Mouse (Mus musculus): Measurements from ENCODE around the gene Sox6. TPM values are rescaled to one million over a fixed set of nuclear protein-coding genes. Genes with fewer than 3 reads are reported as not detected.

Gene Sox6
- total RNA-seq, 1 experiment, result 1.2 TPM

DNA sequence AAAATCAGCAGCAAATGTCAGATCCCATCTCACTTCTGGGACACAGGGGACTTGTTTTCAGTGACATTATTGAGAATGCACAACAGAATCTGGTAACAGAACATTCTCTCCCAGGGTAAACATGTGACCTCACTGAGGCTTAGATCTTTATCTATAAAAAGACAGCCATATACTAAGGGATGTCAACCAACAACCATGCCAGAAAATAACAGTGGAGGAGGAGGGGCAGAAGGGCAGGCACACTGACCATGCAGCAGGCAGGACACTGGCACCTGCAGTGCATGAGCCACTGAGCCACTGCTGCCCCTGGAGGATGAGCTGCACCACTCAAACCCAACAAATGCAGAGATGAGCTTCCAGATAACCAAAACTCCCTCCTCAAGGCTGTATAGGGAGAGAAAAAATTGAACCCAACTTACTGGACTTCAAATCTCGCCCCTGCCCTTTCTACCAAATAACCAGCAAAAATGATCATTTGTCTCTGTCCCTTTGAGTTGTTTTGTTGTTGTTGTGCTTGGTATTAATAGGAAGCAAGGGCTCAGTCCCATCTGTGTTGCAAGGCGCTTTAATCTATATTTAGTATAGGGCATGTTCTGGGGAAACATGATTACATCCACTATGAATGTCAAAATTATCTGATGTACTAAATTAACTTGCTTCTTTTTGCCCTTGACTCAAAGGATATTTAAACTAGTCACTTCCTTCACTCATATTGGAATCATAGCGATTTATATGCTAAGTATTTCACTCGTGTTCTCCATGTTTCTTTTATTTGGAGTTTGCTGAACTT lies 492.8 kb downstream of the Sox6 start:
- no peak overlapping the region for H3K4me3 ChIP-seq (ENCODE audit: insufficient read depth in 1 of 2, low read depth in 1 of 2, low read length in 2 of 2, poor library complexity in 1 of 2, severe bottlenecking in 1 of 2)
- in situ Hi-C loops (cut with MboI; ENCODE audit: low sequenced_read_pairs in 2 of 2, unreplicated experiment in 2 of 2), result no loop called here
- DNase-seq (ENCODE audit: low read depth, low spot score), result no peak
- H3K27ac ChIP-seq (ENCODE audit: insufficient read depth, low read depth, low read length, poor library complexity, severe bottlenecking), result no peak overlapping the region
- no peaks in the 10 kb centered on the region for H3K36me3 ChIP-seq (ENCODE audit: control insufficient read depth, insufficient read depth, low read length, poor library complexity, severe bottlenecking)
- peaks cover 2 to 7% of the 10 kb centered on the region in 2 experiments; a peak in 2 of 4 replicates for H3K4me1 ChIP-seq (ENCODE audit: control insufficient read depth in 2 of 2, insufficient read depth in 2 of 2, low read length in 2 of 2, poor library complexity in 1 of 2)
- TF ChIP-seq ZC3H11A (IDR thresholded peaks at IDR 0.05; ENCODE audit: borderline replicate concordance, low read depth, low read length), result no peak
- no peak for TF ChIP-seq ZNF384 (IDR thresholded peaks at IDR 0.05; ENCODE audit: low read depth, low read length)
- TF ChIP-seq CHD2 (IDR thresholded peaks at IDR 0.05; ENCODE audit: low read depth, low read length), result no peak
- TF ChIP-seq MAFK (IDR thresholded peaks at IDR 0.05; ENCODE audit: insufficient read depth, low read depth, low read length), result no peak
- no peak for TF ChIP-seq HCFC1 (IDR thresholded peaks at IDR 0.05; ENCODE audit: borderline replicate concordance, insufficient read depth, low read length)
- no peaks in the 10 kb centered on the region for H3K9me3 ChIP-seq (ENCODE audit: control insufficient read depth, insufficient read depth, low read depth, low read length)
- H3K9ac ChIP-seq (ENCODE audit: insufficient read depth, low read depth, low read length, poor library complexity, severe bottlenecking), result no peak overlapping the region

DNA sequence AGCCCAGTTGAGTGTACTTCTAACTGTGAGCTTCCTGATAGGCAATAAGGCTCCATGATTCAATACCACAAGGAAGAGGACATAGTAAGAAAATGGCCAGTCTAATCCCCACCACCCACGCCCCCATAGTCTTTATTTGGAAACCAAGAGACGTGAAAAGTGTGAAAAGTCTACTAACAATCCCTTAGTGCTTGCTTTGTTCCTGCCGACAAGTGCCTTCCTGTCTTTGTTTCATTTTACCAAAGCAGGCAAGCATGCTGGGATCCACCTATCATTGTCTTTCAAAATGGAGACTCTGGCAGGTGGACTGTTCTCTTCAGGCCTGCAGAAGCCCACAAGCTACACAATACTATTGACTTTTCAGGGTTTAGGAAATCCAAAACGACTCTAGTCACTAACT lies 495.0 kb downstream of the Sox6 start:
- TF ChIP-seq CHD2 (IDR thresholded peaks at IDR 0.05; ENCODE audit: low read depth, low read length) (no peak), ZNF384 (IDR thresholded peaks at IDR 0.05; ENCODE audit: low read depth, low read length) (no peak), HCFC1 (IDR thresholded peaks at IDR 0.05; ENCODE audit: borderline replicate concordance, insufficient read depth, low read length) (no peak), ZC3H11A (IDR thresholded peaks at IDR 0.05; ENCODE audit: borderline replicate concordance, low read depth, low read length) (no peak), MAFK (IDR thresholded peaks at IDR 0.05; ENCODE audit: insufficient read depth, low read depth, low read length) (no peak)
- in situ Hi-C loops (cut with MboI; ENCODE audit: low sequenced_read_pairs in 2 of 2, unreplicated experiment in 2 of 2), result no loop called here

DNA sequence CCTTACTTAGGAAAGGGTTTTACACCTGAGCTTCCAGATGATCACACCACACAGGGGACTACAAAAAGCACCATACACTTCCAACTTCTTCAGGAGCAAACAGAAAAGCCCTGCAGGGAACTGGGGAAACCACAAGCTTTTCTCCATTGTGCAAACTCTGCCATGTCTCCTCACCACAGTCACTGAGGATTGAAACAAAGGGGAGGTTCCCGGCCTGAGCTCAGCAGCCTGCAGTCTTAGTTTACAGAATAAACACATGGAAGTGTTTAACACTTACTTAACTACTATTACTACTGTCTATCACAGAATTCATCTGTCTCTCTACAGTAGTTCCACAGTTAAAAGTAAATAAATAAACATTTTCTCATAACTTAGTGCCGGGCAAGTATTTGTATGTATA lies 498.3 kb downstream of the Sox6 start:
- no peak overlapping the region for H3K4me3 ChIP-seq (ENCODE audit: insufficient read depth in 1 of 2, low read depth in 1 of 2, low read length in 2 of 2, poor library complexity in 1 of 2, severe bottlenecking in 1 of 2)
- H3K36me3 ChIP-seq (ENCODE audit: control insufficient read depth, insufficient read depth, low read length, poor library complexity, severe bottlenecking), result no peaks in the 10 kb centered on the region
- peaks cover 2 to 7% of the 10 kb centered on the region in 2 experiments; a peak in 2 of 4 replicates for H3K4me1 ChIP-seq (ENCODE audit: control insufficient read depth in 2 of 2, insufficient read depth in 2 of 2, low read length in 2 of 2, poor library complexity in 1 of 2)
- no peak for DNase-seq (ENCODE audit: low read depth, low spot score)
- H3K9me3 ChIP-seq (ENCODE audit: control insufficient read depth, insufficient read depth, low read depth, low read length), result no peaks in the 10 kb centered on the region
- no peak overlapping the region for H3K9ac ChIP-seq (ENCODE audit: insufficient read depth, low read depth, low read length, poor library complexity, severe bottlenecking)
- in situ Hi-C loops (cut with MboI; ENCODE audit: low sequenced_read_pairs in 2 of 2, unreplicated experiment in 2 of 2), result no loop called here
- no peak overlapping the region for H3K27ac ChIP-seq (ENCODE audit: insufficient read depth, low read depth, low read length, poor library complexity, severe bottlenecking)
- TF ChIP-seq HCFC1 (IDR thresholded peaks at IDR 0.05; ENCODE audit: borderline replicate concordance, insufficient read depth, low read length), result no peak
- no peak for TF ChIP-seq ZNF384 (IDR thresholded peaks at IDR 0.05; ENCODE audit: low read depth, low read length)
- TF ChIP-seq ZC3H11A (IDR thresholded peaks at IDR 0.05; ENCODE audit: borderline replicate concordance, low read depth, low read length), result no peak
- no peak for TF ChIP-seq CHD2 (IDR thresholded peaks at IDR 0.05; ENCODE audit: low read depth, low read length)
- TF ChIP-seq MAFK (IDR thresholded peaks at IDR 0.05; ENCODE audit: insufficient read depth, low read depth, low read length), result no peak

More for the DNA sequence above, 495.0 kb downstream of the Sox6 start:
- Histone ChIP-seq H3K9me3 (ENCODE audit: control insufficient read depth, insufficient read depth, low read depth, low read length) (no peaks in the 10 kb centered on the region), H3K9ac (ENCODE audit: insufficient read depth, low read depth, low read length, poor library complexity, severe bottlenecking) (no peak overlapping the region), H3K36me3 (ENCODE audit: control insufficient read depth, insufficient read depth, low read length, poor library complexity, severe bottlenecking) (no peaks in the 10 kb centered on the region), H3K27ac (ENCODE audit: insufficient read depth, low read depth, low read length, poor library complexity, severe bottlenecking) (no peak overlapping the region), H3K4me3 (ENCODE audit: insufficient read depth in 1 of 2, low read depth in 1 of 2, low read length in 2 of 2, poor library complexity in 1 of 2, severe bottlenecking in 1 of 2) (no peak overlapping the region), H3K4me1 (ENCODE audit: control insufficient read depth in 2 of 2, insufficient read depth in 2 of 2, low read length in 2 of 2, poor library complexity in 1 of 2) (peaks cover 2 to 7% of the 10 kb centered on the region in 2 experiments; a peak in 2 of 4 replicates)
- DNase-seq (ENCODE audit: low read depth, low spot score), result peak; percentile 30

DNA sequence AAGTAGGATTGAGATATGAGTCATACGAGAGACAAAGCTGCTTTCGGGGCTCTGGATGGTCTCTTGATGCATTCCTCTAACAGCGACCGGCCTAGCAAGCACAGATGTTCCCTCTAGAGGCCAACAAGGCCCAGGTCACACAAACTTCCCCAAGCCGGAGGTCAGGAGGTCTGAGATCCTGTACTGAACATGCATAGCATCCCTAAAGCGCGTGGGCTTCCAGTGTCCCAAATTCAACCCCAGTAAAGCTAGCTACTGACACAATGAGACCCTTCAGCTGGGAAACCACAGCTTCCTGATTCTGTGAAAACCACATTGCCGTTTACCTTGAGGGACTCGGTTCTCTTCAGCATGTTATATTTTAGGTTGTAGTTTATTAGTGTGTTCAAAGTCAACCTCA lies 499.6 kb downstream of the Sox6 start:
- in situ Hi-C loops (cut with MboI; ENCODE audit: low sequenced_read_pairs in 2 of 2, unreplicated experiment in 2 of 2), result no loop called here
- no peak for DNase-seq (ENCODE audit: low read depth, low spot score)
- no peak overlapping the region for H3K27ac ChIP-seq (ENCODE audit: insufficient read depth, low read depth, low read length, poor library complexity, severe bottlenecking)
- no peak for TF ChIP-seq MAFK (IDR thresholded peaks at IDR 0.05; ENCODE audit: insufficient read depth, low read depth, low read length)
- TF ChIP-seq CHD2 (IDR thresholded peaks at IDR 0.05; ENCODE audit: low read depth, low read length), result no peak
- TF ChIP-seq ZNF384 (IDR thresholded peaks at IDR 0.05; ENCODE audit: low read depth, low read length), result no peak
- TF ChIP-seq ZC3H11A (IDR thresholded peaks at IDR 0.05; ENCODE audit: borderline replicate concordance, low read depth, low read length), result no peak
- no peak for TF ChIP-seq HCFC1 (IDR thresholded peaks at IDR 0.05; ENCODE audit: borderline replicate concordance, insufficient read depth, low read length)
- H3K9me3 ChIP-seq (ENCODE audit: control insufficient read depth, insufficient read depth, low read depth, low read length), result no peaks in the 10 kb centered on the region
- no peak overlapping the region for H3K4me3 ChIP-seq (ENCODE audit: insufficient read depth in 1 of 2, low read depth in 1 of 2, low read length in 2 of 2, poor library complexity in 1 of 2, severe bottlenecking in 1 of 2)
- H3K9ac ChIP-seq (ENCODE audit: insufficient read depth, low read depth, low read length, poor library complexity, severe bottlenecking), result no peak overlapping the region
- H3K4me1 ChIP-seq (ENCODE audit: control insufficient read depth in 2 of 2, insufficient read depth in 2 of 2, low read length in 2 of 2, poor library complexity in 1 of 2), result peaks cover 2 to 5% of the 10 kb centered on the region in 2 experiments; a peak in 1 of 4 replicates
- H3K36me3 ChIP-seq (ENCODE audit: control insufficient read depth, insufficient read depth, low read length, poor library complexity, severe bottlenecking), result no peaks in the 10 kb centered on the region
